Mouse (Mus musculus) testis, adult 2 months (tissue): ENCODE data around the gene Slc36a4.

Experiments
- CTCF ChIP-seq: fragments of 200-500 bp; IDR thresholded peaks from 2 replicates; pipeline ENCODE4 v1.5.1; 2012; ENCODE audit warnings: low read depth, mild to moderate bottlenecking, inconsistent platforms, low read length, moderate library complexity; ENCODE audit not compliant: control insufficient read depth, insufficient read depth, insufficient replicate concordance
- POLR2A ChIP-seq: fragments of 200-500 bp; IDR thresholded peaks from 2 replicates; pipeline ENCODE4 v1.6.1; 2012; ENCODE audit warnings: low read depth, mild to moderate bottlenecking, inconsistent platforms, low read length, moderate library complexity; ENCODE audit not compliant: control insufficient read depth

DNA sequence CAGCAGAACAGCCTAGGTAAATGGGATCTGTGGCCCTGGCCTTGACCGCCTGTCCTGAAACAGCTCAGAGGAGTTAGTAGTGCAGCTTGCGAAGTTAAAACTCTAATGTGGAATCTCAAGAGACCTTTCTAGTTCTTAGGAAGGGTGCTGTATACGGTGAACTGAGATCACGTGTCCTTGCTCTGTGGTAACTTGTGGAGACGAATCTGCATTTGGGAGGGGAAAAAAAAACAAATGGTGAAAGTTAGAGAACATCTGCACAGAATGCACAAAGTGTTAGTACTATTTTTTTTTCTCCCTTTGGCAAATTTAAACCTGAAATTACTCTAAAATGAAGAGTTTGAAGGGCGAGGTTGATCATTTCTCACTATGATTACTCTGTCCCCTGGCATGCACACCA, 8.8 kb downstream of the Slc36a4 start:
- TF ChIP-seq POLR2A (no peak), CTCF (no peak)
